Mouse (Mus musculus) heart, embryonic 11.5 days (tissue): Measurements from ENCODE around the gene Foxo3. TPM values are rescaled to one million over a fixed set of nuclear protein-coding genes. Genes with fewer than 3 reads are reported as not detected.

Source experiments
- ATAC-seq: fragments of 200-750 bp; cut with Nextera tagmentation; replicated peaks from 2 replicates; pipeline ENCODE4 v1.8.0; 2017; ENCODE audit warnings: moderate library complexity; ENCODE audit not compliant: insufficient number of reproducible peaks, low FRiP score, low TSS enrichment
- H3K27ac ChIP-seq: fragments of 300-500 bp; sonication (generic); 2 replicates; pipeline ENCODE4 v1.5.1; 2014; ENCODE audit warnings: mild to moderate bottlenecking, low read depth, low read length
- H3K27me3 ChIP-seq: fragments of 300-500 bp; sonication (generic); 2 replicates; pipeline ENCODE4 v1.6.1; 2014; ENCODE audit warnings: mild to moderate bottlenecking, low read length, mixed read lengths; ENCODE audit not compliant: control insufficient read depth, insufficient read depth
- H3K36me3 ChIP-seq: fragments of 300-500 bp; sonication (generic); 2 replicates; pipeline ENCODE4 v1.6.1; 2014; ENCODE audit warnings: mild to moderate bottlenecking, low read length, moderate library complexity, mixed read lengths; ENCODE audit not compliant: control insufficient read depth, insufficient read depth
- H3K4me1 ChIP-seq: fragments of 300-500 bp; sonication (generic); 2 replicates; pipeline ENCODE4 v1.6.1; 2014; ENCODE audit warnings: low read length; ENCODE audit not compliant: control insufficient read depth, insufficient read depth
- H3K4me2 ChIP-seq: fragments of 300-500 bp; sonication (generic); 2 replicates; pipeline ENCODE4 v1.6.1; 2014; ENCODE audit warnings: mild to moderate bottlenecking, moderate library complexity
- H3K4me3 ChIP-seq: fragments of 300-500 bp; sonication (generic); 2 replicates; pipeline ENCODE4 v1.5.1; 2014; ENCODE audit warnings: low read depth, low read length
- H3K9ac ChIP-seq: fragments of 300-500 bp; sonication (generic); 2 replicates; pipeline ENCODE4 v1.6.1; 2014; ENCODE audit warnings: mild to moderate bottlenecking, low read depth, low read length, moderate library complexity
- H3K9me3 ChIP-seq: fragments of 300-500 bp; sonication (generic); replicated peaks from 2 replicates; pipeline ENCODE4 v1.6.1; 2016; ENCODE audit warnings: low read length; ENCODE audit not compliant: control insufficient read depth
- WGBS: fragments of 180-500 bp; shearing (Covaris S2); extraction: QIAGEN DNeasy Blood & Tissue Kit; methylation state at CpG from one replicate; pipeline ENCODE4 v1.1.7; 2014; ENCODE audit not compliant: insufficient replicate concordance; 5-methylcytosine and 5-hydroxymethylcytosine counted together
- polyA plus RNA-seq: library from polyadenylated mRNA; unstranded; fragments of >200 nt; fragmentation: Nextera tagmentation; extraction: Ambion mirVana; gene quantifications from 2 replicates; pipeline ENCODE4 v1.2.1, GENCODE M21; 2014

The Foxo3 gene
- polyA plus RNA-seq, 1 experiment from 2014 or later, result 7.3 TPM

DNA sequence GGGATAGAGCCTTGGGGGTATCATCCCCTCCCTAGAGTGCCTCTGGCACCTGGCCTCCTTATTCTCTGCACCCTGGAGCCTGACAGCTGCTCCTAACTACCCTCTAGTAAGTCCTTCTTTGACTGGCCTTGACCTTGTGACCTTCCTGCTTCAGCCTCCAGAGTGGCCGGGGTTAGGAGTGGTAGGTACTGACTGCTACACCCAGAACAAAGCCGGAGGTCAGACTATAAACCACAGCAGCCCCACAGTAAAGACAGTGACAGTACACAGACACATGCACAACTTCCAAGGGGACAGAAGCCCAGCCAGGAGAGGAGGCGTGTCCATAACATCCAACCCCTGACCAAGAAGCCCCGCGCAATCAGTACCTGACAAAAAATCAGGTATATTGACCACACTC is 106.4 kb downstream of the Foxo3 start:
- Histone ChIP-seq H3K4me3 (no peak overlapping the region), H3K4me2 (no peak overlapping the region), H3K27ac (no peak overlapping the region), H3K4me1 (peaks cover 4% of the 10 kb centered on the region; the same call in 1 of the 2 replicates), H3K9me3 (no peaks in the 10 kb centered on the region), H3K9ac (no peak overlapping the region), H3K36me3 (no peaks in the 10 kb centered on the region), H3K27me3 (no peaks in the 10 kb centered on the region)
- 62% methylated on average over 5 of the region's 5 CpGs for WGBS
- ATAC-seq, result no peak

DNA sequence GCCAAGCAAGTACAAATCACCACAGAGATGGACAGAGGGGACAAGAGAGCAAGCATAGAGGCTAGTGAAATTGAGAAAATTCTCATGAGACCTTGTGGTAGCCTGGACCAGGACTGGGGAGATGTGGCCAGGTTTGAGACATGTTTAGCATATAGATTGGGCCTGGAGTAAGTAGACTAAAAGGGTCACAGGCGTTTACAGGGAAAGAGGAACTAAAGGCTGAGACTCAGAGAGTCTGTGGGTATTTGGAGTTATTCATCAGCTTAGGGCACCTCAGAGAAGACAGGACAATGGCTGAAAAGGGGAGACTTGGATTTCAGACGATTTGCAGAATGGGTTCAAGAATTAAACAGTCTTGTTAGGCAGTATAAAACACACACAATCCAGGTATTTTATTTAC is 121.8 kb downstream of the Foxo3 start:
- ATAC-seq, result no peak
- Histone ChIP-seq H3K27ac (no peak overlapping the region), H3K9me3 (peaks cover 8% of the 10 kb centered on the region), H3K4me1 (0 out of 2 replicates have a peak, but pooled peaks cover 3% of the 10 kb centered on the region), H3K4me2 (no peak overlapping the region), H3K27me3 (no peaks in the 10 kb centered on the region), H3K9ac (no peak overlapping the region), H3K36me3 (no peaks in the 10 kb centered on the region), H3K4me3 (no peak overlapping the region)
- WGBS, result 74% methylated on average over 2 of the region's 2 CpGs

DNA sequence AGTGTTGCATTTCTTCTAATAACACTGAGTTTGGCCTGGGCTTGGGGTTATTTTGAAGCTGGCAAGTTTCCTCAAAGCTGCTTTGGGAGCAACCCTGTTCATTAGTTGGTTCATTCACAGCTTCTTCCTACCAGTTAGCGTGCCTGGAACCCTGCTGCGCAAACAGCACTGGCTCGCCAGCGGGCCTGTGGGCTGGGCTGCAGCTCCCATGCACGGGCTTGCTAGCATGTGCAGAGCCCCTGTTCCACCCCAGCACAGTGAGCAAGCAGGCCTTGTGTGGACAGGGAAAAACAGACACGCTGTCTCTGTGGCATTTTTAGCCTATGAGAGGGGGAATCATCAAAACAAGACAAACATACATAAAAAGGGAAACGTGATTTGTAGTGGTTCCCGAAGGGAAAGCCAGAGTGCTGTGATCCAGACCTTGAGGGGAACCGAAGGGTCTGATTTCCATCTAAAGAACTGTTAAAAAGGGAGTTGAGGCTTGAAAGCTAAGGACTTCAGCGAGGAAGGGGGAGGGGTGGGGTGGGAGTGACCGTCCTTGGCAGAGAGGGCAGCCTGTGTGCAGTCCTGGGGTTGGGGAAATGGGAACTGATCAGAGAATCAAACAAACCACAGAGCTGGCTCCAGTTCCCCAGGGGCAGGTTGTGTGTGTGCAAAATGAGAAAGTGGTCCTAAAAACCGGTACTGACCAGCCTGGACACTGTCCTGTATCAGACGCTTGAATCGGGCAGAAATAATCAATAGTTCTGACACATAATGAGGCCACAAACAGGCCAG is 123.9 kb downstream of the Foxo3 start:
- no peak overlapping the region for H3K4me2 ChIP-seq
- H3K4me1 ChIP-seq, result 0 out of 2 replicates have a peak, but pooled peaks cover 3% of the 10 kb centered on the region
- ATAC-seq, result no peak
- peaks cover 7% of the 10 kb centered on the region for H3K9me3 ChIP-seq
- H3K9ac ChIP-seq, result no peak overlapping the region
- H3K36me3 ChIP-seq, result no peaks in the 10 kb centered on the region
- H3K4me3 ChIP-seq, result no peak overlapping the region
- no peak overlapping the region for H3K27ac ChIP-seq
- H3K27me3 ChIP-seq, result no peaks in the 10 kb centered on the region
- WGBS, result 34% methylated on average over 14 of the region's 14 CpGs

DNA sequence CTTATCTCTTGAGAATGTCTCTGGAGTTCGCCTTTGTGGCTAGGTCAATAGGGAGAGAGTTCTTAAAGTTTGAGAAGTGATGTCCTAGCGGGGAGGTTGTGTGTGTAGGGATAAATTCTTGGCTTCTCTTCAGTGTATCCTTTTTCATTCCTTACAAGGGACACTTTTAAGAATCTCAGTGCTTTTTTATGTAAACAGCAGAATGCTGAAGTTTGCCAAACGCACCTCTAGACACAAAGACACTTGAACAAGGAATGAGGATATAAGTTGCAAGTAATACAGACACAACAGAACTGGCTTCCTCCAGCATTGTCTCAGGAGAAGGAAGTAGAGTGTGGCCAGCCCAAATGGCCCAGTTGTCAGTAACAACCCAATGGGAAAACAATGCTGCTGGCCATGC is 126.8 kb downstream of the Foxo3 start:
- H3K4me2 ChIP-seq, result no peak overlapping the region
- no peaks in the 10 kb centered on the region for H3K9me3 ChIP-seq
- H3K4me3 ChIP-seq, result no peak overlapping the region
- WGBS, result 77% methylated on average over 3 of the region's 3 CpGs
- H3K27me3 ChIP-seq, result no peaks in the 10 kb centered on the region
- no peak overlapping the region for H3K9ac ChIP-seq
- H3K36me3 ChIP-seq, result no peaks in the 10 kb centered on the region
- H3K27ac ChIP-seq, result no peak overlapping the region
- no peak for ATAC-seq
- 0 out of 2 replicates have a peak, but pooled peaks cover 3% of the 10 kb centered on the region for H3K4me1 ChIP-seq

DNA sequence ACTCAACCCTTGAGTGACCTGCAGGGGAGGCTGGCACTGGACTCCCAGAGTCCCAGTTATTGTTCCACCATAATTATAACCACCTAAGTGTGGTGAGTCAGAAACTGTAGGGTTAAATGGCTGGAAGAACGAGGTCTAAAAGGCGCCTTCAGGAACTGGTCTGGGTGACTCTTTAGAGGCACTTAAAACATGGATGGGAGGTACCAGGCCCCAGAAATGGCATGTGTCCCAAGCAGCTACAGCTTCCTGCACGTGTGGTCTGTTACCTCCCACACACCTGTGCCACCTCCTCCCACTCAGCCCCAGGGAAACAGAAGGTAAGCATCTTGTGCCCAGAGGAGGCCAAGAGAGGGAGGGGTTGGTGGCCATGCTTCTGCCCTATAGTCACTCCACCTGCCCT is 128.2 kb downstream of the Foxo3 start:
- Histone ChIP-seq H3K36me3 (no peaks in the 10 kb centered on the region), H3K4me1 (0 out of 2 replicates have a peak, but pooled peaks cover 3% of the 10 kb centered on the region), H3K9ac (no peak overlapping the region), H3K27me3 (no peaks in the 10 kb centered on the region), H3K9me3 (no peaks in the 10 kb centered on the region), H3K4me3 (no peak overlapping the region), H3K27ac (no peak overlapping the region), H3K4me2 (no peak overlapping the region)
- 66% methylated on average over 3 of the region's 3 CpGs for WGBS
- no peak for ATAC-seq

DNA sequence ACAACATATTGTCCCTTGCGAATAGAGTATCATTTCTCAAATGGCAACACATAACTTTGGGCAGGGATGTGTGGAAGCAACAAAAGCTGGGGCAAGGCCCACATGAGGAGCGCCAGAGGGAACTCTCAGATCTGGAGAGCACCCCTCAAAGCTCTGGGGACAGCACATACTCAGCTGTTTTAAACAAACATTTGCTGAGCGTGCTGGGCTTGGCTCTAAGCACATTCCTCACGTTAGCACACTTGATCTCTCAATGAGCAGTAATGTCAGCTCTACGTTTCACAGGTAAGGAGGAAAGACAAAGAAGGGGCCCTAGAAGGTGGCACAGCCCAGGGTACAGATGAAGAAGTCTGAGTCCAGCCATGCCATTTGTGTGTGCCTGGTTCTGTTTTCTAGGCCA is 131.3 kb downstream of the Foxo3 start:
- no peak for ATAC-seq

DNA sequence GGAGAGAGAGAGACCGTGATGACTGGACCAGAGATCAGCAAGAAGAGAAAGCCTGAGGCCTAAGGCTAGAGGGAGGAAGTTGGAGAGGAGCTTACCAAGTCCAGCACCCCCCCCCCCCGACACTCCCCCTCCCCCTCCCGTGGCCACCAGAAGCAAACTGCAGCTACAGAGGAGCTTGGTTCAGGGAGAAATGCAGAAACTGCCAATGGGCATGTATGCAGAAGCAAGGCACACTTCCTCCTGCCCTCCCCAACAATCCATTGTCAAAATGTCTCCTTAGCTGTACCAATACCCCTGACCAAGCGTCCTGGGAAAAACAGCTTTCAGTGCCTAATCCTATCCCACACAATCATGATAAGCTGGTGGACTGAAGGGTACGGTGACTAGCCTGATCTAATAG is 131.8 kb downstream of the Foxo3 start:
- Histone ChIP-seq H3K9me3 (no peaks in the 10 kb centered on the region), H3K4me1 (no peaks in the 10 kb centered on the region), H3K27ac (no peak overlapping the region), H3K36me3 (no peaks in the 10 kb centered on the region), H3K9ac (no peak overlapping the region), H3K27me3 (no peaks in the 10 kb centered on the region), H3K4me3 (no peak overlapping the region), H3K4me2 (no peak overlapping the region)
- 69% methylated on average over 5 of the region's 5 CpGs for whole genome bisulfite sequencing
- no peak for ATAC-seq

More for the DNA sequence above, 131.3 kb downstream of the Foxo3 start:
- Histone ChIP-seq H3K27ac (no peak overlapping the region), H3K4me2 (no peak overlapping the region), H3K4me1 (no peaks in the 10 kb centered on the region), H3K27me3 (no peaks in the 10 kb centered on the region), H3K36me3 (no peaks in the 10 kb centered on the region), H3K9me3 (no peaks in the 10 kb centered on the region), H3K4me3 (no peak overlapping the region), H3K9ac (no peak overlapping the region)
- WGBS, result 70% methylated on average over 5 of the region's 5 CpGs

DNA sequence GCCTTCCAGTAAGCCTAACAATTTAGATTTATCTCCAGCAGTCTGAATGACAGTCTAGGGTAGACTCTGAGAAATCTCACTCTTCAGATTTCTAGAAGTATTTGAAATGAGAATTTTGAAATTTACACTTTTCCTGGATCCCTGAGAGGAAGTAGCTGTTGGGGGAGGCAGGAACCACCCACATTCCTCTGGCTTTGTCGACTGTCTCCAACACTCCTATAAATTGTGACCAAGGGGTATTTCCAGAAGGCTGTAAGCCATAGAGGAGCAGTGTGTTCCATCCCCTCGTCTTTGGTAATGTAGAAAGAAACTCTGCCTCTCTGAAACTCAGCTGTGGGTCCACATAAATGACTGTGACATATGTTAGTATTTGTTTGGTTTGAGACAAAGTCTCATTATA is 132.4 kb downstream of the Foxo3 start:
- H3K27ac ChIP-seq, result no peak overlapping the region

DNA sequence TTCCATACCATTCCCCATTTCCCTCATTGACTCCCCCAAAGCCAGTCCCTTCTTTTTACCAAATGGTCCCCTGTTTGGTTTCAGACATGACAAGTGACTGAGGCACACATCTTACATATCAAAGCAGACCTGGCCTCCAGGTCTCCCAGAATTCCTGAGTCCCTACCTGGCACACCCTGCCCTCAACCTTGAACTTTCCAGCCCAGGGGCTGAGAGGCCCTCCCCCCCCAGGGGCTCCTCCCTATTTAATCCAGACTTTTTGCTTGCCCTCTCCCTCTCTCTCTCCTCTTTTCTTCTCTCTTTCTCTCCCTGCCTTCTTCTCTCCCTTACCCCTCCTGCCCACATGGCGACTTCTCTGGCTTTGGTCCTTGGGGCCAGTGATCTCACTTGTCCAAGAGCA is 133.8 kb downstream of the Foxo3 start:
- Histone ChIP-seq H3K4me2 (no peak overlapping the region), H3K4me1 (no peaks in the 10 kb centered on the region)

More for the DNA sequence above, 132.4 kb downstream of the Foxo3 start:
- no peaks in the 10 kb centered on the region for H3K9me3 ChIP-seq
- no peaks in the 10 kb centered on the region for H3K4me1 ChIP-seq
- H3K9ac ChIP-seq, result no peak overlapping the region
- no peaks in the 10 kb centered on the region for H3K36me3 ChIP-seq
- no peak for ATAC-seq
- H3K4me2 ChIP-seq, result no peak overlapping the region
- H3K27me3 ChIP-seq, result no peaks in the 10 kb centered on the region
- no peak overlapping the region for H3K4me3 ChIP-seq
- WGBS, result 53% methylated on average over 2 of the region's 2 CpGs

More for the DNA sequence above, 133.8 kb downstream of the Foxo3 start:
- Histone ChIP-seq H3K9ac (no peak overlapping the region), H3K27me3 (no peaks in the 10 kb centered on the region), H3K4me3 (no peak overlapping the region), H3K9me3 (no peaks in the 10 kb centered on the region), H3K27ac (no peak overlapping the region), H3K36me3 (no peaks in the 10 kb centered on the region)
- ATAC-seq, result no peak
- 59% methylated on average over 1 of the region's 1 CpGs for WGBS
